ENCODE assay signal across 8 mouse cellular contexts in genomic region chr15:42914099-42914498, GRCm38 (mm10).
DNase-seq lines count a peak whose midpoint lies in the region; ATAC-seq and TF ChIP-seq lines count a peak whose summit lies in the region.
"Had no signal": no experiment of that assay in that cellular context is flagged by ENCODE, and none has a peak within 500 bp of the region (broad histone marks: within the 10 kb centered on the region; RNA-seq: fewer than 3 reads in every experiment).

No protein-coding gene starts in this region.

- no peak overlapping the region for H3K4me2 ChIP-seq in heart, postnatal 0 days (ENCODE audit: low read depth, low read length)
- H3K4me2 ChIP-seq: limb, embryonic 15.5 days had no signal

- TF ChIP-seq POLR2A in cortical plate, adult 2 months (IDR thresholded peaks at IDR 0.05; ENCODE audit: extremely low read depth, insufficient read depth, low read length): no peak

- no peaks in the 10 kb centered on the region for H3K27me3 ChIP-seq in heart, postnatal 0 days (ENCODE audit: control insufficient read depth, insufficient read depth, low read length)
- H3K27me3 ChIP-seq in midbrain, embryonic 10.5 days (ENCODE audit: low read depth, poor library complexity, severe bottlenecking): no peaks in the 10 kb centered on the region
- H3K27me3 ChIP-seq: limb, embryonic 15.5 days had no signal

- H3K4me3 ChIP-seq in ES-E14 (ENCODE audit: insufficient read depth in 1 of 2, low read depth in 1 of 2, low read length in 2 of 2, poor library complexity in 1 of 2, severe bottlenecking in 1 of 2): no peak overlapping the region
- H3K4me3 ChIP-seq in cortical plate, adult 2 months (ENCODE audit: insufficient read depth, low read length): no peak overlapping the region
- no peak overlapping the region for H3K4me3 ChIP-seq in heart, postnatal 0 days (ENCODE audit: low read depth, low read length)
- H3K4me3 ChIP-seq in midbrain, embryonic 10.5 days: no peak overlapping the region
- H3K4me3 ChIP-seq: limb, embryonic 15.5 days had no signal

- no peak overlapping the region for H3K27ac ChIP-seq in ES-E14 (ENCODE audit: insufficient read depth, low read depth, low read length, poor library complexity, severe bottlenecking)
- no peak overlapping the region for H3K27ac ChIP-seq in cortical plate, adult 2 months (ENCODE audit: insufficient read depth, low read length)
- no peak overlapping the region for H3K27ac ChIP-seq in heart, postnatal 0 days (ENCODE audit: low read depth)
- H3K27ac ChIP-seq in midbrain, embryonic 10.5 days (replicated peaks): no peak overlapping the region
- H3K27ac ChIP-seq: limb, embryonic 15.5 days had no signal

- DNase-seq in ES-E14 (ENCODE audit: low read depth, low spot score): peak; percentile 30
- DNase-seq in adipocyte (ENCODE audit: low spot score): peak; percentile 74
- peak; percentile 70 for DNase-seq in heart, postnatal 0 days (ENCODE audit: low spot score)
- peak; percentile 58 to 80 for DNase-seq in layer of hippocampus, postnatal 14 days (ENCODE audit: low spot score in 2 of 2)
- DNase-seq in midbrain, embryonic 10.5 days (ENCODE audit: low spot score): peak; percentile 48
- DNase-seq in skeletal muscle tissue, adult 2 months (ENCODE audit: low read depth, low spot score): peak; percentile 6

- TF ChIP-seq CTCF in cortical plate, adult 2 months (IDR thresholded peaks at IDR 0.05; ENCODE audit: extremely low read depth, insufficient read depth, low read length): peak; percentile 88
- TF ChIP-seq CTCF in heart, postnatal 0 days (IDR thresholded peaks at IDR 0.05; ENCODE audit: low read depth): peak; percentile 89

- no peak overlapping the region for H3K9ac ChIP-seq in ES-E14 (ENCODE audit: insufficient read depth, low read depth, low read length, poor library complexity, severe bottlenecking)
- no peak overlapping the region for H3K9ac ChIP-seq in heart, postnatal 0 days (replicated peaks; ENCODE audit: low read depth, low read length)
- H3K9ac ChIP-seq: limb, embryonic 15.5 days had no signal

- ATAC-seq in heart, postnatal 0 days (ENCODE audit: insufficient read depth, low read depth): no peak

- no peaks in the 10 kb centered on the region for H3K36me3 ChIP-seq in ES-E14 (ENCODE audit: control insufficient read depth, insufficient read depth, low read length, poor library complexity, severe bottlenecking)
- H3K36me3 ChIP-seq in heart, postnatal 0 days (replicated peaks; ENCODE audit: control insufficient read depth, insufficient read depth, low read length): no peaks in the 10 kb centered on the region
- H3K36me3 ChIP-seq in midbrain, embryonic 10.5 days: no peaks in the 10 kb centered on the region
- H3K36me3 ChIP-seq: limb, embryonic 15.5 days had no signal

- in situ Hi-C loops in ES-E14 (cut with MboI; ENCODE audit: low sequenced_read_pairs in 2 of 2, unreplicated experiment in 2 of 2): no loop called here

- 6% methylated on average over 3 of the region's 3 CpGs for WGBS in heart, postnatal 0 days
- WGBS in midbrain, embryonic 10.5 days: 14% methylated on average over 3 of the region's 3 CpGs

- H3K4me1 ChIP-seq in ES-E14 (ENCODE audit: control insufficient read depth in 2 of 2, insufficient read depth in 2 of 2, low read length in 2 of 2, poor library complexity in 1 of 2): no peaks in the 10 kb centered on the region
- no peaks in the 10 kb centered on the region for H3K4me1 ChIP-seq in cortical plate, adult 2 months (ENCODE audit: control insufficient read depth, insufficient read depth, low read length)
- no peaks in the 10 kb centered on the region for H3K4me1 ChIP-seq in heart, postnatal 0 days (ENCODE audit: control insufficient read depth, insufficient read depth)
- H3K4me1 ChIP-seq in midbrain, embryonic 10.5 days: peaks cover 9% of the 10 kb centered on the region
- H3K4me1 ChIP-seq: limb, embryonic 15.5 days had no signal

- H3K9me3 ChIP-seq in ES-E14 (ENCODE audit: control insufficient read depth, insufficient read depth, low read depth, low read length): no peaks in the 10 kb centered on the region
- no peaks in the 10 kb centered on the region for H3K9me3 ChIP-seq in heart, postnatal 0 days (replicated peaks; ENCODE audit: control insufficient read depth, low read length)
- H3K9me3 ChIP-seq in midbrain, embryonic 10.5 days (replicated peaks): no peaks in the 10 kb centered on the region
- H3K9me3 ChIP-seq: limb, embryonic 15.5 days had no signal

- TF ChIP-seq EP300 in heart, postnatal 0 days (IDR thresholded peaks at IDR 0.05; ENCODE audit: low read depth): no peak

TF ChIP-seq in ES-E14, 5 proteins besides CTCF, POLR2A, EP300 and RAD21:
- TF ChIP-seq HCFC1 (IDR thresholded peaks at IDR 0.05; ENCODE audit: borderline replicate concordance, insufficient read depth, low read length) (no peak), ZC3H11A (IDR thresholded peaks at IDR 0.05; ENCODE audit: borderline replicate concordance, low read depth, low read length) (peak; percentile 62; the same call in 1 of the 2 replicates)

Comparison
In these comparisons a context has a peak if more than half of its experiments do, and no peak if none do; other contexts are left out.
1. DNase-seq: peak in every context shown above with its lines; median percentile 74 in adipocyte; 70 in heart, postnatal 0 days; 69 in layer of hippocampus, postnatal 14 days; 48 in midbrain, embryonic 10.5 days; 30 in ES-E14; 6 in skeletal muscle tissue, adult 2 months.